Mouse (Mus musculus): Measurements from ENCODE around the gene Gm3618. TPM values are rescaled to one million over a fixed set of nuclear protein-coding genes. Genes with fewer than 3 reads are reported as not detected.
A peak's percentile ranks its signal among the peaks of the same experiment; 100 is the strongest.
"Not testable (repeated sequence)": the region's sequence is repeated elsewhere in the genome, so short reads cannot be mapped to it uniquely, and the experiment has no call there.

The Gm3618 gene
- not detected in 2 replicates for polyA plus RNA-seq (2015; fragmentation: Nextera tagmentation; extraction: Ambion mirVana)

DNA sequence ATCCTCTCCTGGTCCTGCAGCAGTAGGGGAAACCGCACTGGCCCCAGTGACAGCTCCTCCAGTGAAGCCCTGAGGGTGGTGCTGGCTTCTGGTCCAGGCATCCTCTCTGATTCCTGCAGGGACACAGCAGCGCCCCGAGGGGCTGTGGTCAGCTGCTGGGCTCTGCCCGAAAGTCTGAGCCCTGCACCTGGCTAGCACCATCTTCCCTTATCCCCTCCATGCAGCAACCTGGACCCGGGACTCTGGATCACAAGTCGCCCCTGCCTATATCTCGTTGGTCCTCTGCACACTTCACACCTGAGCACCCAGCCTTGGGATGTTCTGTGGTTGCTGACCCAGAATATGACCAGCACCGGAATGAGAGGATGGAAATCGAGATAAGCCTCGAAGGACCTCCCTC is at the start of gene Gm3618:
TSS of gene Gm3618 (minus strand) at position 101 of the 400 bp plus-strand sequence.
- H3K9me3 ChIP-seq; H3K4me3 ChIP-seq; H3K4me1 ChIP-seq (replicated peaks); H3K9ac ChIP-seq; H3K4me2 ChIP-seq; H3K27ac ChIP-seq (replicated peaks); H3K27me3 ChIP-seq; H3K36me3 ChIP-seq; ATAC-seq (ENCODE audit: low read depth): not testable (repeated sequence)
- WGBS = no CpG with 5 or more reads among the region's 10 CpGs

DNA sequence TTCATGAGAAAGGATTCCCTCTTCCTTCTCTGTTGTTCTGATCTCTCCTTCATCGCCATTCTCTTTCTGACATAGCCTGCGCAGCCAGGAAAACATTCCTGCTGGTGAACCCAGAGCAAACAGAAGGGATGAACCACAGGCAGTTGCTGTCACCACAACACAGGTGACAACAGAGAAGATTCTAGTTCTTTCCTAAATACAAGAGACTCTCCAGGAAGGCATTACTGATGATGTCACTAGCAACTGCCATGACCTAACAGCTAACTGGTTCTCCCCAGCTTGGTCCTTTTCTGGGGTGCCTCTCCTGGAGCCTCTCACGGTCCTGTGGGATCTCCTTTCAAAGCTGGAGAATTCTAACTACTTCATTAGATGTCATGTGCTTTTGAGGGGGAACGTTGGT is 46.7 kb upstream of the Gm3618 start, which contains the start of gene Gm16440:
TSS of gene Gm16440 (minus strand) at position 101 of the 400 bp plus-strand sequence.
- H3K9me3 ChIP-seq; H3K4me2 ChIP-seq; H3K4me1 ChIP-seq (replicated peaks); H3K27ac ChIP-seq (replicated peaks); H3K27me3 ChIP-seq; H3K4me3 ChIP-seq; H3K9ac ChIP-seq; H3K36me3 ChIP-seq; ATAC-seq (ENCODE audit: low read depth): not testable (repeated sequence)
- WGBS = 94% methylated on average over 2 of the region's 4 CpGs

DNA sequence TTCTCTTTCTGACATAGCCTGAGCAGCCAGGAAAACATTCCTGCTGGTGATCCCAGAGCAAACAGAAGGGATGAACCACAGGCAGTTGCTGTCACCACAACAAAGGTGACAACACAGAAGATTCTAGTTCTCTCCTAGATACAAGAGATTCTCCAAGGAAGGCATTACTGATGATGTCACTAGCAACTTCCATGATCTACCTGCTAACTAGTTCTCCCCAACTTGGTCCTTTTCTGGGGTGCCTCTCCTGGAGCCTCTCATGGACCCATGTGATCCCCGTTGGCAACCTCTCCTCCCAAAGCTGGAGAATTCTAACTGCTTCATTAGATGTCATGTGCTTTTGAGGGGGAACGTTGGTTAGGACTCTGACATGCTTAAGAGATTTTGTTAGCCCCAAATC is 38.7 kb downstream of the Gm3618 start, which contains the start of gene Gm21103:
TSS of gene Gm21103 (minus strand) at position 101 of the 400 bp plus-strand sequence.
- H3K4me1 ChIP-seq (replicated peaks); H3K9me3 ChIP-seq; ATAC-seq (ENCODE audit: low read depth); H3K27me3 ChIP-seq; H3K4me2 ChIP-seq; H3K9ac ChIP-seq; H3K27ac ChIP-seq (replicated peaks); H3K4me3 ChIP-seq; H3K36me3 ChIP-seq: not testable (repeated sequence)
- 82% methylated on average over 2 of the region's 2 CpGs for WGBS

DNA sequence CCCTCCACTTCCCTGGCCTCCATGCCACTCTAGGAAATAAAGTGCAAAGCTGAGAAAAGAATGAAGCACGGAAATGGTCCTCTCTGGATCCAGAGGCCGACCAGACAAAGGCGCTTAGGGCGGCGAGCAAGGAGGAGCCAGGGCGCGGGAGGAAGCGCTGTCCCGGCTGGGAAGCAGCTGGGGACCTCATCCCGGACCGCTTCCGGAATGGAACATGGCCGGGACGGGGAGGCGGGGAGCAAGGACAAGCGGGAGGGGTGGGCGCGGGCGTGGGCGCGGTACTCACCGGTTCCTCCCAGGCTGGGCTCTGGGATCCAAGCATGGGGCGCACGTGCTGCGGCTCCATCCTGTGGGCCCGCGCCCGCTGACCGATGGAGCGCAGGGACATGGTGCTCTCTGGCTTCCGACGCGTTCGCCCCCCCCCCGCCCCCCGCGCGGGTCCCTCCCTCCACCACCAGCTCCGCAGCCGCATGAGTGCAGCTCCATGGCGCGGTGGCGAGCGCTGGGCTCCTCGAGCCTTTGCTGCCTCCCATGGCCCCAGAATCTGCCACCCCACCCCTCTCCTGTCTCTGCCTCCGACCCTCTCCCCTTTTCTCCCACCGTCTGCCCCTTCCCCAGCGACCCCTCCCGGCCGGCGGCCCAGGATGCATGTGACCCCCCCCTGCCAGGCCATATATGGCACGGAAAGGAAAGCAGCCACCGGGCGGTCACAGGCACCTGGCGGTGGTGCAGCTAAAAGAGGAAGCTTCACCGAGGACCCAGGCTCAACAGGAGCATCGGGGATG is 56.4 kb downstream of the Gm3618 start, which contains the start of gene Gm3411:
TSS of gene Gm3411 (minus strand) at position 320 of the 785 bp plus-strand sequence.
- H3K27ac ChIP-seq (replicated peaks) = not testable (repeated sequence)

More for the DNA sequence above, 56.4 kb downstream of the Gm3618 start, which contains the start of gene Gm3411:
- H3K4me1 ChIP-seq (replicated peaks); H3K27me3 ChIP-seq; ATAC-seq (ENCODE audit: low read depth); H3K9me3 ChIP-seq; H3K36me3 ChIP-seq: not testable (repeated sequence)
- WGBS = 2% methylated on average over 52 of the region's 57 CpGs
- H3K4me2 ChIP-seq = peak within 1 kb of the TSS; percentile 62
- peak within 1 kb of the TSS; percentile 75 for H3K9ac ChIP-seq
- peak within 1 kb of the TSS; percentile 53 for H3K4me3 ChIP-seq

Other genes with a start within 250 kb of the Gm3618 start
- gene Gm8206, start 249.7 kb downstream of the Gm3618 start, polyA plus RNA-seq (2015; fragmentation: Nextera tagmentation; extraction: Ambion mirVana) = 1.9 and 3.1 TPM in 2 replicates
- 4.3 and 4.4 TPM in 2 replicates for gene Gm3468, start 235.0 kb downstream of the Gm3618 start, polyA plus RNA-seq (2015; fragmentation: Nextera tagmentation; extraction: Ambion mirVana)
- not detected in 2 replicates for gene Gm3476, start 217.9 kb downstream of the Gm3618 start, polyA plus RNA-seq (2015; fragmentation: Nextera tagmentation; extraction: Ambion mirVana)
- gene Gm21560, start 124.4 kb downstream of the Gm3618 start, polyA plus RNA-seq (2015; fragmentation: Nextera tagmentation; extraction: Ambion mirVana) = not detected in 2 replicates
- 5.9 and 6.0 TPM in 2 replicates for gene Gm3411, start 56.4 kb downstream of the Gm3618 start, polyA plus RNA-seq (2015; fragmentation: Nextera tagmentation; extraction: Ambion mirVana)
- not detected in 2 replicates for gene Gm21103, start 38.8 kb downstream of the Gm3618 start, polyA plus RNA-seq (2015; fragmentation: Nextera tagmentation; extraction: Ambion mirVana)
- not detected in 2 replicates for gene Gm16440, start 46.6 kb upstream of the Gm3618 start, polyA plus RNA-seq (2015; fragmentation: Nextera tagmentation; extraction: Ambion mirVana)
- gene Gm3591, start 68.8 kb upstream of the Gm3618 start, polyA plus RNA-seq (2015; fragmentation: Nextera tagmentation; extraction: Ambion mirVana) = 4.9 and 5.5 TPM in 2 replicates
- not detected in 2 replicates for gene Gm3594, start 100.9 kb upstream of the Gm3618 start, polyA plus RNA-seq (2015; fragmentation: Nextera tagmentation; extraction: Ambion mirVana)
- not detected in 2 replicates for gene Gm8356, start 193.6 kb upstream of the Gm3618 start, polyA plus RNA-seq (2015; fragmentation: Nextera tagmentation; extraction: Ambion mirVana)
- not detected in 2 replicates for gene Gm3629, start 246.9 kb upstream of the Gm3618 start, polyA plus RNA-seq (2015; fragmentation: Nextera tagmentation; extraction: Ambion mirVana)